Mouse (Mus musculus) olfactory bulb, adult 2 months (tissue): ENCODE measurements at regions not wholly inside any gene's neighbourhood (a gene's known extent, or its start where the extent isn't known, plus 50 kb on each side); places are given as distances from the start of the nearest gene placed in this dataset.

Source experiments
- CTCF ChIP-seq: fragments of 200-500 bp; IDR thresholded peaks from 2 replicates; pipeline ENCODE4 v1.5.1; 2012; ENCODE audit warnings: low read depth, mild to moderate bottlenecking, low read length, moderate library complexity; ENCODE audit not compliant: insufficient read depth
- POLR2A ChIP-seq: fragments of 200-500 bp; IDR thresholded peaks from 2 replicates; pipeline ENCODE4 v1.6.1; 2012; ENCODE audit warnings: mild to moderate bottlenecking, low read depth, low read length, moderate library complexity; ENCODE audit not compliant: insufficient read depth

GRCm38 (mm10) chr14:46671482-46672225 lies 88.7 kb upstream of the Cdkn3 start:
- TF ChIP-seq POLR2A (no peak), CTCF (no peak)
